Mouse (Mus musculus) C2C12 (cell line): ENCODE data around the gene Kcnrg.

Experiments
- CEBPB ChIP-seq: IDR thresholded peaks from one replicate; pipeline ENCODE4 v1.6.1; 2011; ENCODE audit warnings: low read depth, mild to moderate bottlenecking, control low read depth, moderate library complexity
- CTCF ChIP-seq: IDR thresholded peaks from one replicate; pipeline ENCODE4 v1.5.1; 2011; ENCODE audit not compliant: control insufficient read depth, insufficient read depth, insufficient read length
- MAX ChIP-seq: IDR thresholded peaks from one replicate; pipeline ENCODE4 v1.6.1; 2011; ENCODE audit warnings: mild to moderate bottlenecking, control low read depth
- MYOD1 ChIP-seq: IDR thresholded peaks from one replicate; pipeline ENCODE4 v1.6.1; 2011; ENCODE audit warnings: low read depth; ENCODE audit not compliant: control insufficient read depth, insufficient read length
- MYOG ChIP-seq: IDR thresholded peaks from one replicate; pipeline ENCODE4 v1.6.1; 2011; ENCODE audit not compliant: control insufficient read depth, insufficient read length; ENCODE audit errors: extremely low read depth
- USF1 ChIP-seq: IDR thresholded peaks from one replicate; pipeline ENCODE4 v1.6.1; 2011; ENCODE audit warnings: low read depth, mild to moderate bottlenecking, control low read depth, moderate library complexity

GRCm38 (mm10) chr14:61589288-61590065 is 17.8 kb upstream of the Kcnrg start:
- TF ChIP-seq MYOG (no peak), MAX (no peak), CTCF (no peak), CEBPB (no peak), MYOD1 (no peak), USF1 (no peak)
